Mouse (Mus musculus): ENCODE measurements around the gene Copg1. TPM values are rescaled to one million over a fixed set of nuclear protein-coding genes. Genes with fewer than 3 reads are reported as not detected.

The Copg1 gene
- polyA plus RNA-seq, 1 experiment from 2014 or later: 121 TPM

DNA sequence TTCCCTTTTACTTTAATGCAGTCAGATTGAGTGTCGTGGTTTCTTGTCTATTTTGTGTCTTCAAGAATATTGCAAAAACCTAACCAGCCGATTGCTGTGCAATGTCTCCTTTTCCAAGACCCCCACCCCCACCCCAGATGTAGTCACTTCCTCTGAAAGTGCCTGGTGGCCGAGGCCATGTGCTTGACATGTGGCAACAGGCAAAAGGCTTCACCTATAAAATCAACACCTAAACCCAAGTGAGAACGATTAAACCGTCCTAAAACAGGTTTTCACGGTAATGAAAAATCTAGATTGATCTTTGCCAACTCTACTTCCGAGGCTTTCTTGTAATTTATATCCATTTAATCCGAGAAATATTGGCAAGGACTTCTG, 37.8 kb upstream of the Copg1 start:
- 2% methylated on average over 8 of the region's 8 CpGs for WGBS
- Histone ChIP-seq H3K4me3 (ENCODE audit: control insufficient read depth in 1 of 2, insufficient read depth in 1 of 2, low read depth in 1 of 2, low read length in 2 of 2) (peak overlapping the region; percentile 66 to 96), H3K36me3 (ENCODE audit: control insufficient read depth, insufficient read depth, low read length) (peaks cover 28% of the 10 kb centered on the region), H3K4me2 (ENCODE audit: low read length) (peak overlapping the region; percentile 91), H3K9ac (ENCODE audit: low read length) (peak overlapping the region; percentile 99), H3K9me3 (ENCODE audit: control insufficient read depth, low read length) (no peaks in the 10 kb centered on the region), H3K4me1 (ENCODE audit: control insufficient read depth in 2 of 2, insufficient read depth in 2 of 2, low read length in 2 of 2) (peaks cover 0 to 26% of the 10 kb centered on the region in 2 experiments; a peak in 3 of 4 replicates), H3K27me3 (ENCODE audit: control insufficient read depth, insufficient read depth, low read length) (no peaks in the 10 kb centered on the region), H3K27ac (replicated peaks in 1 of 2; ENCODE audit: control insufficient read depth in 1 of 2, insufficient read depth in 1 of 2, low read depth in 2 of 2, low read length in 2 of 2) (peak overlapping the region; percentile 87 to 91)
- no peak for ATAC-seq (ENCODE audit: insufficient number of reproducible peaks, insufficient read depth, low FRiP score, low read depth)

- H3K9me3 ChIP-seq (ENCODE audit: control insufficient read depth, low read length): no peaks in the 10 kb centered on the region
- peaks cover 22% of the 10 kb centered on the region for H3K36me3 ChIP-seq (ENCODE audit: control insufficient read depth, insufficient read depth, low read length)
- peak overlapping the region; percentile 91 for H3K4me2 ChIP-seq (ENCODE audit: low read length)
- whole genome bisulfite sequencing: 0% methylated on average over 54 of the region's 73 CpGs
- peak overlapping the region; percentile 87 to 91 for H3K27ac ChIP-seq (replicated peaks in 1 of 2; ENCODE audit: control insufficient read depth in 1 of 2, insufficient read depth in 1 of 2, low read depth in 2 of 2, low read length in 2 of 2)
- H3K27me3 ChIP-seq (ENCODE audit: control insufficient read depth, insufficient read depth, low read length): no peaks in the 10 kb centered on the region
- peaks cover 0 to 26% of the 10 kb centered on the region in 2 experiments; a peak in 3 of 4 replicates for H3K4me1 ChIP-seq (ENCODE audit: control insufficient read depth in 2 of 2, insufficient read depth in 2 of 2, low read length in 2 of 2)
- H3K4me3 ChIP-seq (ENCODE audit: control insufficient read depth in 1 of 2, insufficient read depth in 1 of 2, low read depth in 1 of 2, low read length in 2 of 2): peak overlapping the region; percentile 66 to 96
- ATAC-seq (ENCODE audit: insufficient number of reproducible peaks, insufficient read depth, low FRiP score, low read depth): peak; percentile 68
- H3K9ac ChIP-seq (ENCODE audit: low read length): peak overlapping the region; percentile 99
Measured at GRCm38 (mm10) chr6:87850155-87850899, 37.3 kb upstream of the Copg1 start.

GRCm38 (mm10) chr6:87850900-87851614, 36.6 kb upstream of the Copg1 start, which contains the start of gene Cnbp:
Gene Cnbp (minus strand): TSS chr6:87851106.
- peak; percentile 96 for ATAC-seq (ENCODE audit: insufficient number of reproducible peaks, insufficient read depth, low FRiP score, low read depth)
- H3K9ac ChIP-seq (ENCODE audit: low read length): peak within 1 kb of the TSS; percentile 99

DNA sequence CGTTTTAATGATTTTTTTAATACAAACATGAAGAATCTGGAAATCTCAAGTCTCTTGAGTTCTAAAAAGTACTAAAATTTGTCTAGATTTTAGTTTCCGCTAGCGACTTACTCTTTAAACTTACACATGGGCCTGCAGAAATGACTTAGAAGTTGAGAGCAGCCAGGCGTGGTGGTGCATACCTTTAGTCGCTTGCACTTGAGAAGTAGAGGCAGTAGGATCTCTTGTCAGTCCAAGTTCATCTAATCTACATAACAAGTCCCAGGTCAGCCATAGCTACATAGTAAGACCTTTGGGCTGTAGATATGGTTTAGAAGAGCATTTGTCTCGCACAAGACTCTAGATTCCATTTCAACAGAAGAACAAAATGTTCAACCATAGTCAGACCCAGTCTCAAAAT, 35.7 kb upstream of the Copg1 start:
- no peaks in the 10 kb centered on the region for H3K9me3 ChIP-seq (ENCODE audit: control insufficient read depth, low read length)
- H3K4me3 ChIP-seq (ENCODE audit: control insufficient read depth in 1 of 2, insufficient read depth in 1 of 2, low read depth in 1 of 2, low read length in 2 of 2): no peak overlapping the region
- WGBS: 73% methylated on average over 6 of the region's 6 CpGs
- H3K27ac ChIP-seq (replicated peaks in 1 of 2; ENCODE audit: control insufficient read depth in 1 of 2, insufficient read depth in 1 of 2, low read depth in 2 of 2, low read length in 2 of 2): no peak overlapping the region
- no peak for ATAC-seq (ENCODE audit: insufficient number of reproducible peaks, insufficient read depth, low FRiP score, low read depth)
- H3K27me3 ChIP-seq (ENCODE audit: control insufficient read depth, insufficient read depth, low read length): no peaks in the 10 kb centered on the region; the same call in 1 of the 2 replicates
- no peak overlapping the region for H3K4me2 ChIP-seq (ENCODE audit: low read length)
- H3K4me1 ChIP-seq (ENCODE audit: control insufficient read depth in 2 of 2, insufficient read depth in 2 of 2, low read length in 2 of 2): peaks cover 0 to 24% of the 10 kb centered on the region in 2 experiments; a peak in 3 of 4 replicates
- H3K9ac ChIP-seq (ENCODE audit: low read length): no peak overlapping the region
- peaks cover 16% of the 10 kb centered on the region; the same call in 1 of the 2 replicates for H3K36me3 ChIP-seq (ENCODE audit: control insufficient read depth, insufficient read depth, low read length)

More at GRCm38 (mm10) chr6:87850900-87851614, 36.6 kb upstream of the Copg1 start, which contains the start of gene Cnbp:
- Histone ChIP-seq H3K36me3 (ENCODE audit: control insufficient read depth, insufficient read depth, low read length) (peaks cover 16% of the 10 kb centered on the region; the same call in 1 of the 2 replicates), H3K4me3 (ENCODE audit: control insufficient read depth in 1 of 2, insufficient read depth in 1 of 2, low read depth in 1 of 2, low read length in 2 of 2) (peak within 1 kb of the TSS; percentile 70 to 96), H3K9me3 (ENCODE audit: control insufficient read depth, low read length) (no peaks in the 10 kb centered on the region), H3K4me2 (ENCODE audit: low read length) (peak within 1 kb of the TSS; percentile 91), H3K27ac (replicated peaks in 1 of 2; ENCODE audit: control insufficient read depth in 1 of 2, insufficient read depth in 1 of 2, low read depth in 2 of 2, low read length in 2 of 2) (peak within 1 kb of the TSS; percentile 87 to 91), H3K4me1 (ENCODE audit: control insufficient read depth in 2 of 2, insufficient read depth in 2 of 2, low read length in 2 of 2) (peaks cover 0 to 26% of the 10 kb centered on the region in 2 experiments; a peak in 3 of 4 replicates), H3K27me3 (ENCODE audit: control insufficient read depth, insufficient read depth, low read length) (no peaks in the 10 kb centered on the region)
- WGBS: under 1% methylated on average over 55 of the region's 55 CpGs

- H3K27ac ChIP-seq (replicated peaks in 1 of 2; ENCODE audit: control insufficient read depth in 1 of 2, insufficient read depth in 1 of 2, low read depth in 2 of 2, low read length in 2 of 2): no peak overlapping the region
- peaks cover 5% of the 10 kb centered on the region; the same call in 1 of the 2 replicates for H3K36me3 ChIP-seq (ENCODE audit: control insufficient read depth, insufficient read depth, low read length)
- H3K4me1 ChIP-seq (ENCODE audit: control insufficient read depth in 2 of 2, insufficient read depth in 2 of 2, low read length in 2 of 2): peaks cover 0 to 11% of the 10 kb centered on the region in 2 experiments; a peak in 3 of 4 replicates
- WGBS: 76% methylated on average over 4 of the region's 4 CpGs
- no peak for ATAC-seq (ENCODE audit: insufficient number of reproducible peaks, insufficient read depth, low FRiP score, low read depth)
- H3K4me2 ChIP-seq (ENCODE audit: low read length): no peak overlapping the region
- no peaks in the 10 kb centered on the region; the same call in 1 of the 2 replicates for H3K27me3 ChIP-seq (ENCODE audit: control insufficient read depth, insufficient read depth, low read length)
- no peaks in the 10 kb centered on the region for H3K9me3 ChIP-seq (ENCODE audit: control insufficient read depth, low read length)
- H3K9ac ChIP-seq (ENCODE audit: low read length): no peak overlapping the region
- H3K4me3 ChIP-seq (ENCODE audit: control insufficient read depth in 1 of 2, insufficient read depth in 1 of 2, low read depth in 1 of 2, low read length in 2 of 2): no peak overlapping the region
Measured at GRCm38 (mm10) chr6:87853446-87853845, 34.2 kb upstream of the Copg1 start.

DNA sequence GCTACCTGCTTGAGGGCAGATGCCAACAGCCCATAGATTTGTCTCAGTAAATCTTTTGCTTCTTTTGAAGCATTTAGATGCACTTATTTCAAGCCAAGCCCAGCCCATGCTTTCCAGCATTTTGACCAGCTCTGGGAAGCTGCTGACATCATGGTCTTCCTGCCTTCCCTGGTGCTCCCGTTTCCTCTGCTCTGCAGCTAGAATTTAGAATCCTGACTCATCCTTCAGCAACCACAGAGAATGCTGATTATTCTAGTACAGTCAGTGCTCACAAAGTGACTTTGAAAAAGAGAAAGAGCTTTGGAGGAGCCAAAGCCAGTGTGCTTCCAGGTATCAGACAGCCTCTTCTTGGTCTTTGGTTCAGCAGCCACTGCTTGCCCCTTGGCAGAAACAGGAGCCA, 30.5 kb upstream of the Copg1 start:
- H3K4me3 ChIP-seq (ENCODE audit: control insufficient read depth in 1 of 2, insufficient read depth in 1 of 2, low read depth in 1 of 2, low read length in 2 of 2): no peak overlapping the region
- 21% methylated on average over 1 of the region's 1 CpGs for WGBS

GRCm38 (mm10) chr6:87866211-87866610, 21.4 kb upstream of the Copg1 start:
- 74% methylated on average over 6 of the region's 6 CpGs for WGBS
- H3K9me3 ChIP-seq (ENCODE audit: control insufficient read depth, low read length): no peaks in the 10 kb centered on the region
- no peak overlapping the region for H3K4me3 ChIP-seq (ENCODE audit: control insufficient read depth in 1 of 2, insufficient read depth in 1 of 2, low read depth in 1 of 2, low read length in 2 of 2)
- no peaks in the 10 kb centered on the region for H3K27me3 ChIP-seq (ENCODE audit: control insufficient read depth, insufficient read depth, low read length)
- no peak overlapping the region for H3K4me2 ChIP-seq (ENCODE audit: low read length)
- H3K4me1 ChIP-seq (ENCODE audit: control insufficient read depth in 2 of 2, insufficient read depth in 2 of 2, low read length in 2 of 2): peaks cover 3 to 4% of the 10 kb centered on the region in 2 experiments; a peak in 2 of 4 replicates
- H3K27ac ChIP-seq (replicated peaks in 1 of 2; ENCODE audit: control insufficient read depth in 1 of 2, insufficient read depth in 1 of 2, low read depth in 2 of 2, low read length in 2 of 2): no peak overlapping the region
- no peak overlapping the region for H3K9ac ChIP-seq (ENCODE audit: low read length)
- no peaks in the 10 kb centered on the region for H3K36me3 ChIP-seq (ENCODE audit: control insufficient read depth, insufficient read depth, low read length)
- ATAC-seq (ENCODE audit: insufficient number of reproducible peaks, insufficient read depth, low FRiP score, low read depth): no peak

More for the DNA sequence above, 30.5 kb upstream of the Copg1 start:
- no peak overlapping the region for H3K27ac ChIP-seq (replicated peaks in 1 of 2; ENCODE audit: control insufficient read depth in 1 of 2, insufficient read depth in 1 of 2, low read depth in 2 of 2, low read length in 2 of 2)
- no peak for ATAC-seq (ENCODE audit: insufficient number of reproducible peaks, insufficient read depth, low FRiP score, low read depth)
- no peaks in the 10 kb centered on the region for H3K36me3 ChIP-seq (ENCODE audit: control insufficient read depth, insufficient read depth, low read length)
- H3K4me1 ChIP-seq (ENCODE audit: control insufficient read depth in 2 of 2, insufficient read depth in 2 of 2, low read length in 2 of 2): no peaks in the 10 kb centered on the region
- H3K9ac ChIP-seq (ENCODE audit: low read length): no peak overlapping the region
- no peaks in the 10 kb centered on the region for H3K9me3 ChIP-seq (ENCODE audit: control insufficient read depth, low read length)
- no peak overlapping the region for H3K4me2 ChIP-seq (ENCODE audit: low read length)
- H3K27me3 ChIP-seq (ENCODE audit: control insufficient read depth, insufficient read depth, low read length): no peaks in the 10 kb centered on the region; the same call in 1 of the 2 replicates
